Mouse (Mus musculus) heart, postnatal 4 days (tissue): Measurements from ENCODE around the gene Acot2. TPM values are rescaled to one million over a fixed set of nuclear protein-coding genes. Genes with fewer than 3 reads are reported as not detected.
A peak's percentile ranks its signal among the peaks of the same experiment; 100 is the strongest.
"Not testable (repeated sequence)": the region's sequence is repeated elsewhere in the genome, so short reads cannot be mapped to it uniquely, and the experiment has no call there.

ENCODE experiments used
- DNase-seq: peaks from one replicate; pipeline ENCODE4 v3.0.0; 2021
- total RNA-seq, 2 experiments: library from RNA; stranded (reverse); gene quantifications; 2 replicates each; pipeline ENCODE4 v1.2.3; 2021

Acot2 gene
- total RNA-seq, result 100 to 1,000 TPM; 204 to 209 TPM

- DNase-seq, result peak; percentile 79
Measured at GRCm38 (mm10) chr12:83987583-83988441, at the start of gene Acot2. Acot2 (plus strand) TSS chr12:83987861.

GRCm38 (mm10) chr12:83938592-83938991, 49.1 kb upstream of the Acot2 start:
- not testable (repeated sequence) for DNase-seq

- no peak for DNase-seq
Measured at GRCm38 (mm10) chr12:83939332-83939731, 48.3 kb upstream of the Acot2 start.

- no peak for DNase-seq
Measured at GRCm38 (mm10) chr12:83940031-83940430, 47.6 kb upstream of the Acot2 start.

- no peak for DNase-seq
Measured at GRCm38 (mm10) chr12:83941938-83942337, 45.7 kb upstream of the Acot2 start.

GRCm38 (mm10) chr12:83947260-83947811, 40.3 kb upstream of the Acot2 start:
- no peak for DNase-seq

- no peak for DNase-seq
Measured at GRCm38 (mm10) chr12:83949043-83949442, 38.6 kb upstream of the Acot2 start.

GRCm38 (mm10) chr12:83949776-83950492, 37.7 kb upstream of the Acot2 start:
- no peak for DNase-seq

GRCm38 (mm10) chr12:83950493-83950839, 37.2 kb upstream of the Acot2 start, which contains the start of gene Riox1:
Riox1 (plus strand) TSS chr12:83950608.
- DNase-seq, result peak; percentile 84

GRCm38 (mm10) chr12:83950840-83951701, 36.6 kb upstream of the Acot2 start:
- DNase-seq, result peak; percentile 56

GRCm38 (mm10) chr12:83951711-83952575, 35.7 kb upstream of the Acot2 start:
- DNase-seq, result no peak

- DNase-seq, result no peak
Measured at GRCm38 (mm10) chr12:83958278-83958677, 29.4 kb upstream of the Acot2 start.

- no peak for DNase-seq
Measured at GRCm38 (mm10) chr12:83965235-83965634, 22.4 kb upstream of the Acot2 start.

- DNase-seq, result peak; percentile 63
Measured at GRCm38 (mm10) chr12:83972117-83972516, 15.5 kb upstream of the Acot2 start.

GRCm38 (mm10) chr12:83978862-83979261, 8.8 kb upstream of the Acot2 start:
- DNase-seq, result no peak

- DNase-seq, result no peak
Measured at GRCm38 (mm10) chr12:83981615-83982014, 6.0 kb upstream of the Acot2 start.

GRCm38 (mm10) chr12:83984752-83985151, 2.9 kb upstream of the Acot2 start, which contains the start of gene Heatr4:
Heatr4 (minus strand) TSS chr12:83984852.
- no peak for DNase-seq

GRCm38 (mm10) chr12:83987242-83987582, 449 bp upstream of the Acot2 start:
- DNase-seq, result no peak

- DNase-seq, result no peak
Measured at GRCm38 (mm10) chr12:83988483-83988882, 822 bp downstream of the Acot2 start.

GRCm38 (mm10) chr12:83989378-83989777, 1.7 kb downstream of the Acot2 start:
- DNase-seq, result no peak

- DNase-seq, result no peak
Measured at GRCm38 (mm10) chr12:83997221-83997620, 9.6 kb downstream of the Acot2 start.
